Mouse (Mus musculus) midbrain, embryonic 11.5 days (tissue): Measurements from ENCODE around the gene Slc25a35. TPM values are rescaled to one million over a fixed set of nuclear protein-coding genes. Genes with fewer than 3 reads are reported as not detected.

Source experiments
- ATAC-seq: fragments of 200-750 bp; cut with Nextera tagmentation; 2 replicates; pipeline ENCODE4 v1.8.0; 2017; ENCODE audit warnings: moderate TSS enrichment, moderate library complexity; ENCODE audit not compliant: low FRiP score
- DNase-seq: peaks from one replicate; pipeline ENCODE4 v3.0.0; 2015; ENCODE audit warnings: low spot score; ENCODE audit errors: missing footprints
- H3K27ac ChIP-seq: fragments of 300-500 bp; sonication (generic); 2 replicates; pipeline ENCODE4 v1.5.1; 2014; ENCODE audit warnings: low read depth, low read length
- H3K27me3 ChIP-seq: fragments of 300-500 bp; sonication (generic); 2 replicates; pipeline ENCODE4 v1.6.1; 2014; ENCODE audit warnings: mild to moderate bottlenecking, low read length, moderate library complexity, mixed read lengths; ENCODE audit not compliant: control insufficient read depth, insufficient read depth
- H3K36me3 ChIP-seq: fragments of 300-500 bp; sonication (generic); 2 replicates; pipeline ENCODE4 v1.6.1; 2014; ENCODE audit warnings: mild to moderate bottlenecking, low read length, moderate library complexity, mixed read lengths; ENCODE audit not compliant: control insufficient read depth, insufficient read depth
- H3K4me1 ChIP-seq: fragments of 300-500 bp; sonication (generic); 2 replicates; pipeline ENCODE4 v1.6.1; 2014; ENCODE audit warnings: low read length; ENCODE audit not compliant: control insufficient read depth, insufficient read depth
- H3K4me2 ChIP-seq: fragments of 300-500 bp; sonication (generic); 2 replicates; pipeline ENCODE4 v1.6.1; 2014; ENCODE audit warnings: mild to moderate bottlenecking, moderate library complexity
- H3K4me3 ChIP-seq: fragments of 300-500 bp; sonication (generic); 2 replicates; pipeline ENCODE4 v1.5.1; 2014; ENCODE audit warnings: low read depth, low read length
- H3K9ac ChIP-seq: fragments of 300-500 bp; sonication (generic); 2 replicates; pipeline ENCODE4 v1.6.1; 2014; ENCODE audit warnings: low read length
- H3K9me3 ChIP-seq: fragments of 300-500 bp; sonication (generic); 2 replicates; pipeline ENCODE4 v1.6.1; 2016; ENCODE audit warnings: low read length; ENCODE audit not compliant: control insufficient read depth
- WGBS: fragments of 180-500 bp; shearing (Covaris S2); extraction: QIAGEN DNeasy Blood & Tissue Kit; methylation state at CpG from one replicate; pipeline ENCODE4 v1.1.7; 2014; 5-methylcytosine and 5-hydroxymethylcytosine counted together
- polyA plus RNA-seq: library from polyadenylated mRNA; unstranded; fragments of >200 nt; fragmentation: Nextera tagmentation; extraction: Ambion mirVana; gene quantifications from 2 replicates; pipeline ENCODE4 v1.2.1, GENCODE M21; 2014

Slc25a35 gene
- polyA plus RNA-seq, 1 experiment from 2014 or later = 1.2 TPM

GRCm38 (mm10) chr11:68940516-68940915 is 27.4 kb upstream of the Slc25a35 start:
- Histone ChIP-seq H3K4me1 (peaks cover 5% of the 10 kb centered on the region), H3K36me3 (no peaks in the 10 kb centered on the region), H3K27ac (no peak overlapping the region), H3K9me3 (no peaks in the 10 kb centered on the region), H3K27me3 (no peaks in the 10 kb centered on the region), H3K4me3 (peak overlapping the region; percentile 38), H3K4me2 (peak overlapping the region; percentile 42), H3K9ac (peak overlapping the region; percentile 75)
- 61% methylated on average over 4 of the region's 4 CpGs for WGBS
- ATAC-seq = no peak
- no peak for DNase-seq

GRCm38 (mm10) chr11:68942731-68943130 is 25.2 kb upstream of the Slc25a35 start:
- no peak overlapping the region for H3K4me2 ChIP-seq
- no peak overlapping the region for H3K9ac ChIP-seq
- H3K4me3 ChIP-seq = no peak overlapping the region
- H3K27ac ChIP-seq = no peak overlapping the region
- H3K27me3 ChIP-seq = no peaks in the 10 kb centered on the region
- 90% methylated on average over 8 of the region's 8 CpGs for WGBS
- H3K36me3 ChIP-seq = no peaks in the 10 kb centered on the region
- H3K4me1 ChIP-seq = peaks cover 5% of the 10 kb centered on the region
- DNase-seq (no peak), ATAC-seq (no peak)
- H3K9me3 ChIP-seq = no peaks in the 10 kb centered on the region

GRCm38 (mm10) chr11:68945245-68945644 is 22.7 kb upstream of the Slc25a35 start:
- H3K4me2 ChIP-seq = no peak overlapping the region
- DNase-seq (no peak), ATAC-seq (no peak)
- H3K9ac ChIP-seq = no peak overlapping the region
- no peaks in the 10 kb centered on the region for H3K9me3 ChIP-seq
- no peak overlapping the region for H3K27ac ChIP-seq
- WGBS = 79% methylated on average over 2 of the region's 2 CpGs
- no peak overlapping the region for H3K4me3 ChIP-seq
- H3K36me3 ChIP-seq = no peaks in the 10 kb centered on the region
- peaks cover 4% of the 10 kb centered on the region for H3K4me1 ChIP-seq
- no peaks in the 10 kb centered on the region for H3K27me3 ChIP-seq

GRCm38 (mm10) chr11:68946001-68946400 is 21.9 kb upstream of the Slc25a35 start:
- Histone ChIP-seq H3K9ac (no peak overlapping the region), H3K4me1 (no peaks in the 10 kb centered on the region), H3K36me3 (no peaks in the 10 kb centered on the region), H3K4me3 (no peak overlapping the region), H3K9me3 (no peaks in the 10 kb centered on the region), H3K27ac (no peak overlapping the region), H3K27me3 (no peaks in the 10 kb centered on the region), H3K4me2 (no peak overlapping the region)
- WGBS = 92% methylated on average over 4 of the region's 4 CpGs
- ATAC-seq (no peak), DNase-seq (no peak)

GRCm38 (mm10) chr11:68946806-68947440 is 21.0 kb upstream of the Slc25a35 start:
- DNase-seq = no peak
- no peak for ATAC-seq
- 12% methylated on average over 16 of the region's 16 CpGs for WGBS
- Histone ChIP-seq H3K9ac (peak overlapping the region; percentile 40), H3K4me1 (no peaks in the 10 kb centered on the region), H3K27me3 (peaks cover 3% of the 10 kb centered on the region; the same call in 1 of the 2 replicates), H3K9me3 (no peaks in the 10 kb centered on the region), H3K27ac (no peak overlapping the region), H3K4me2 (peak overlapping the region; percentile 24; the same call in 1 of the 2 replicates), H3K36me3 (no peaks in the 10 kb centered on the region), H3K4me3 (0 out of 2 replicates have a peak overlapping the region, but pooled peaks have one; percentile 7)

- no peaks in the 10 kb centered on the region for H3K9me3 ChIP-seq
- DNase-seq (peak; percentile 87), ATAC-seq (no peak)
- no peaks in the 10 kb centered on the region for H3K36me3 ChIP-seq
- H3K4me1 ChIP-seq = no peaks in the 10 kb centered on the region
- H3K4me3 ChIP-seq = no peak overlapping the region
- H3K27ac ChIP-seq = no peak overlapping the region
- WGBS = 6% methylated on average over 12 of the region's 12 CpGs
- H3K4me2 ChIP-seq = peak overlapping the region; percentile 18; the same call in 1 of the 2 replicates
- peak overlapping the region; percentile 32; the same call in 1 of the 2 replicates for H3K9ac ChIP-seq
- H3K27me3 ChIP-seq = peaks cover 4% of the 10 kb centered on the region; the same call in 1 of the 2 replicates
These were observed 20.4 kb upstream of the Slc25a35 start for GRCm38 (mm10) chr11:68947542-68947993.

- 6% methylated on average over 13 of the region's 13 CpGs for WGBS
- DNase-seq (peak; percentile 90), ATAC-seq (no peak)
- Histone ChIP-seq H3K4me1 (peaks cover 10% of the 10 kb centered on the region), H3K9ac (peak overlapping the region; percentile 9; the same call in 1 of the 2 replicates), H3K4me2 (peak overlapping the region; percentile 70), H3K27ac (no peak overlapping the region), H3K9me3 (no peaks in the 10 kb centered on the region), H3K27me3 (peaks cover 28% of the 10 kb centered on the region), H3K4me3 (peak overlapping the region; percentile 27; the same call in 1 of the 2 replicates), H3K36me3 (no peaks in the 10 kb centered on the region)
These were observed 14.0 kb upstream of the Slc25a35 start for GRCm38 (mm10) chr11:68953903-68954302.

- Histone ChIP-seq H3K27me3 (peaks cover 28% of the 10 kb centered on the region), H3K9me3 (no peaks in the 10 kb centered on the region), H3K4me1 (peaks cover 10% of the 10 kb centered on the region), H3K4me3 (peak overlapping the region; percentile 27), H3K36me3 (no peaks in the 10 kb centered on the region), H3K9ac (peak overlapping the region; percentile 56), H3K27ac (no peak overlapping the region), H3K4me2 (peak overlapping the region; percentile 70)
- WGBS = 1% methylated on average over 17 of the region's 17 CpGs
- DNase-seq (peak; percentile 92), ATAC-seq (no peak)
These were observed 13.5 kb upstream of the Slc25a35 start for GRCm38 (mm10) chr11:68954408-68954807.

- H3K36me3 ChIP-seq = no peaks in the 10 kb centered on the region
- no peak overlapping the region; the same call in 1 of the 2 replicates for H3K9ac ChIP-seq
- no peak overlapping the region for H3K4me3 ChIP-seq
- H3K9me3 ChIP-seq = no peaks in the 10 kb centered on the region
- WGBS = 70% methylated on average over 5 of the region's 5 CpGs
- no peak for ATAC-seq
- H3K4me1 ChIP-seq = peaks cover 10% of the 10 kb centered on the region
- H3K27me3 ChIP-seq = peaks cover 28% of the 10 kb centered on the region
- peak overlapping the region; percentile 70; the same call in 1 of the 2 replicates for H3K4me2 ChIP-seq
- H3K27ac ChIP-seq = no peak overlapping the region
- peak; percentile 84 for DNase-seq
These were observed 12.5 kb upstream of the Slc25a35 start for GRCm38 (mm10) chr11:68955473-68955872.
